Mouse (Mus musculus) MEL (cell line): ENCODE data around the gene Cend1. TPM values are rescaled to one million over a fixed set of nuclear protein-coding genes. Genes with fewer than 3 reads are reported as not detected.

Experiments used
- DNase-seq: peaks from one replicate; pipeline ENCODE4 v3.0.0; 2011; ENCODE audit warnings: low read depth, low spot score
- H3K27ac ChIP-seq: 2 replicates; pipeline ENCODE4 v1.5.1; 2012; ENCODE audit warnings: low read depth, mild to moderate bottlenecking, control low read depth, low read length, moderate library complexity; ENCODE audit not compliant: control insufficient read depth
- H3K27me3 ChIP-seq, 2 experiments: fragments of 150-350 bp in 1 of 2; sonication (generic) in 1 of 2; 2 replicates each; pipeline ENCODE4 v1.6.1; 2012; ENCODE audit warnings: low read length in 2 of 2, mild to moderate bottlenecking in 2 of 2, improper control_type of control experiment in 1 of 2, moderate library complexity in 1 of 2; ENCODE audit not compliant: insufficient read depth in 2 of 2, control insufficient read depth in 1 of 2
- H3K36me3 ChIP-seq, 2 experiments: 2 replicates each; pipeline ENCODE4 v1.6.1; 2012 to 2014; ENCODE audit warnings: low read length in 2 of 2, improper control_type of control experiment in 1 of 2, inconsistent platforms in 1 of 2, mild to moderate bottlenecking in 1 of 2; ENCODE audit not compliant: insufficient read depth in 2 of 2, control insufficient read depth in 1 of 2
- H3K4me1 ChIP-seq, 2 experiments: fragments of 150-350 bp in 1 of 2; sonication (generic) in 1 of 2; 2 replicates each; pipeline ENCODE4 v1.6.1; 2012; ENCODE audit warnings: low read length in 2 of 2, improper control_type of control experiment in 1 of 2, mild to moderate bottlenecking in 1 of 2; ENCODE audit not compliant: insufficient read depth in 2 of 2, control insufficient read depth in 1 of 2
- H3K4me3 ChIP-seq, 2 experiments: fragments of 150-350 bp in 1 of 2; sonication (generic) in 1 of 2; 2 replicates each; pipeline ENCODE4 v1.5.1; 2012; ENCODE audit warnings: low read depth in 2 of 2, low read length in 2 of 2, mild to moderate bottlenecking in 2 of 2, moderate library complexity in 2 of 2, control low read depth in 1 of 2, improper control_type of control experiment in 1 of 2; ENCODE audit not compliant: control insufficient read depth in 1 of 2, insufficient read depth in 1 of 2
- H3K79me2 ChIP-seq: 2 replicates; pipeline ENCODE4 v1.6.1; 2012; ENCODE audit warnings: mild to moderate bottlenecking, low read length, moderate library complexity; ENCODE audit not compliant: control insufficient read depth, poor library complexity, insufficient read depth
- H3K9ac ChIP-seq: 2 replicates; pipeline ENCODE4 v1.6.1; 2012; ENCODE audit warnings: low read depth, mild to moderate bottlenecking, control low read depth, low read length, moderate library complexity; ENCODE audit not compliant: control insufficient read depth, poor library complexity, severe bottlenecking
- H3K9me3 ChIP-seq: fragments of 150-350 bp; sonication (generic); replicated peaks from 2 replicates; pipeline ENCODE4 v1.6.1; 2012; ENCODE audit warnings: mild to moderate bottlenecking, low read length, improper control_type of control experiment, moderate library complexity; ENCODE audit not compliant: insufficient read depth
- BHLHE40 ChIP-seq: IDR thresholded peaks from 2 replicates; pipeline ENCODE4 v1.6.1; 2012; ENCODE audit warnings: low read depth, mild to moderate bottlenecking, inconsistent platforms, low read length, improper control_type of control experiment, borderline replicate concordance
- CHD1 ChIP-seq: IDR thresholded peaks from 2 replicates; pipeline ENCODE4 v1.6.1; 2012; ENCODE audit warnings: low read depth, mild to moderate bottlenecking, inconsistent platforms, low read length, improper control_type of control experiment
- CTCF ChIP-seq, 3 experiments: IDR thresholded peaks in 2 of 3; conservative IDR thresholded peaks in 1 of 3; 2 replicates each; pipeline ENCODE4 v1.5.1; 2011 to 2012; ENCODE audit warnings: low read length in 3 of 3, low read depth in 2 of 3, mild to moderate bottlenecking in 2 of 3, improper control_type of control experiment in 1 of 3, inconsistent platforms in 1 of 3, mixed read lengths in 1 of 3, moderate library complexity in 1 of 3; ENCODE audit not compliant: control insufficient read depth in 1 of 3, insufficient read depth in 1 of 3, poor library complexity in 1 of 3, severe bottlenecking in 1 of 3
- E2F4 ChIP-seq: IDR thresholded peaks from 2 replicates; pipeline ENCODE4 v1.6.1; 2011; ENCODE audit warnings: low read depth, low read length, improper control_type of control experiment, borderline replicate concordance
- ELF1 ChIP-seq: IDR thresholded peaks from 2 replicates; pipeline ENCODE4 v1.6.1; 2014; ENCODE audit warnings: low read depth, mild to moderate bottlenecking, inconsistent platforms, low read length, improper control_type of control experiment, moderate library complexity
- EP300 ChIP-seq, 2 experiments: IDR thresholded peaks; 2 replicates each; pipeline ENCODE4 v1.6.1; 2011; ENCODE audit warnings: improper control_type of control experiment in 2 of 2, low read length in 2 of 2, low read depth in 1 of 2, mild to moderate bottlenecking in 1 of 2
- GABPA ChIP-seq: IDR thresholded peaks from 2 replicates; pipeline ENCODE4 v1.6.1; 2012; ENCODE audit warnings: low read depth, mild to moderate bottlenecking, inconsistent platforms, low read length, improper control_type of control experiment, moderate library complexity
- HCFC1 ChIP-seq: IDR thresholded peaks from 2 replicates; pipeline ENCODE4 v1.6.1; 2012; ENCODE audit warnings: low read depth, mild to moderate bottlenecking, inconsistent platforms, low read length, improper control_type of control experiment, moderate library complexity
- KAT2A ChIP-seq: conservative IDR thresholded peaks from 2 replicates; pipeline ENCODE4 v1.6.1; 2012; ENCODE audit warnings: low read depth, low read length, improper control_type of control experiment, inconsistent platforms
- MAFK ChIP-seq: IDR thresholded peaks from 2 replicates; pipeline ENCODE4 v1.6.1; 2011; ENCODE audit warnings: low read depth, mild to moderate bottlenecking, low read length, improper control_type of control experiment, borderline replicate concordance
- MAX ChIP-seq: IDR thresholded peaks from 2 replicates; pipeline ENCODE4 v1.6.1; 2011; ENCODE audit warnings: low read length, improper control_type of control experiment
- MAZ ChIP-seq: IDR thresholded peaks from 2 replicates; pipeline ENCODE4 v1.6.1; 2012; ENCODE audit warnings: low read depth, mild to moderate bottlenecking, inconsistent platforms, low read length, improper control_type of control experiment
- MEF2A ChIP-seq: IDR thresholded peaks from 2 replicates; pipeline ENCODE4 v1.6.1; 2014; ENCODE audit warnings: low read depth, mild to moderate bottlenecking, inconsistent platforms, low read length, improper control_type of control experiment; ENCODE audit not compliant: poor library complexity, insufficient replicate concordance, severe bottlenecking; ENCODE audit errors: extremely low read depth
- MYC ChIP-seq: IDR thresholded peaks from 2 replicates; pipeline ENCODE4 v1.6.1; 2011; ENCODE audit warnings: low read depth, mild to moderate bottlenecking, low read length, improper control_type of control experiment, moderate library complexity
- NELFE ChIP-seq: IDR thresholded peaks from 2 replicates; pipeline ENCODE4 v1.6.1; 2011; ENCODE audit warnings: low read depth, low read length, improper control_type of control experiment
- NRF1 ChIP-seq: IDR thresholded peaks from 2 replicates; pipeline ENCODE4 v1.6.1; 2014; ENCODE audit warnings: low read depth, mild to moderate bottlenecking, inconsistent platforms, low read length, improper control_type of control experiment, moderate library complexity; ENCODE audit not compliant: poor library complexity, insufficient read depth, severe bottlenecking
- POLR2A ChIP-seq, 2 experiments: IDR thresholded peaks; 2 replicates each; pipeline ENCODE4 v1.6.1; 2011 to 2012; ENCODE audit warnings: low read length in 2 of 2, mild to moderate bottlenecking in 2 of 2, control low read depth in 1 of 2, improper control_type of control experiment in 1 of 2, low read depth in 1 of 2, moderate library complexity in 1 of 2; ENCODE audit not compliant: control insufficient read depth in 1 of 2, insufficient read depth in 1 of 2, poor library complexity in 1 of 2
- POLR2AphosphoS2 ChIP-seq: IDR thresholded peaks from 2 replicates; pipeline ENCODE4 v1.6.1; 2011; ENCODE audit warnings: low read length, improper control_type of control experiment
- POLR2AphosphoS5 ChIP-seq: IDR thresholded peaks from 2 replicates; pipeline ENCODE4 v1.6.1; 2012; ENCODE audit warnings: low read depth, borderline replicate concordance, mild to moderate bottlenecking, inconsistent platforms, low read length, moderate library complexity, mixed read lengths
- RAD21 ChIP-seq: IDR thresholded peaks from 2 replicates; pipeline ENCODE4 v1.6.1; 2011; ENCODE audit warnings: mild to moderate bottlenecking, low read depth, low read length, improper control_type of control experiment
- RCOR1 ChIP-seq: IDR thresholded peaks from 2 replicates; pipeline ENCODE4 v1.6.1; 2012; ENCODE audit warnings: low read depth, mild to moderate bottlenecking, inconsistent platforms, low read length, improper control_type of control experiment
- SIN3A ChIP-seq: IDR thresholded peaks from 2 replicates; pipeline ENCODE4 v1.6.1; 2012; ENCODE audit warnings: low read length, improper control_type of control experiment, inconsistent platforms
- TBP ChIP-seq: IDR thresholded peaks from 2 replicates; pipeline ENCODE4 v1.8.0; 2011; ENCODE audit warnings: low read depth, low read length, improper control_type of control experiment
- USF1 ChIP-seq: IDR thresholded peaks from 2 replicates; pipeline ENCODE4 v1.6.1; 2014; ENCODE audit warnings: low read depth, mild to moderate bottlenecking, inconsistent platforms, low read length, improper control_type of control experiment, moderate library complexity
- USF2 ChIP-seq, 2 experiments: IDR thresholded peaks; 2 replicates each; pipeline ENCODE4 v1.6.1; 2011 to 2012; ENCODE audit warnings: improper control_type of control experiment in 2 of 2, low read length in 2 of 2, borderline replicate concordance in 1 of 2, inconsistent platforms in 1 of 2, low read depth in 1 of 2, mild to moderate bottlenecking in 1 of 2; ENCODE audit not compliant: insufficient read depth in 1 of 2
- ZKSCAN1 ChIP-seq: IDR thresholded peaks from 2 replicates; pipeline ENCODE4 v1.6.1; 2012; ENCODE audit warnings: low read depth, mild to moderate bottlenecking, inconsistent platforms, low read length, improper control_type of control experiment, moderate library complexity
- polyA plus RNA-seq, 2 experiments: library from polyadenylated mRNA; stranded (reverse) in 1 of 2; unstranded in 1 of 2; fragments of >175 nt in 1 of 2; fragments of >200 nt in 1 of 2; gene quantifications; 2 replicates each; pipeline versions ENCODE4 v1.2.1 to v1.2.4; 2012; ENCODE audit warnings: low replicate concordance in 2 of 2, low read depth in 1 of 2; ENCODE audit not compliant: insufficient read length in 2 of 2, insufficient read depth in 1 of 2, missing spikeins in 1 of 2
- total RNA-seq: library from RNA; depleted of rRNA; stranded (reverse); fragments of 300-350 nt; gene quantifications from 2 replicates; pipeline ENCODE4 v1.2.3, GENCODE M21; 2012

Gene Cend1
- total and polyA plus RNA-seq, 3 experiments = not detected

DNA sequence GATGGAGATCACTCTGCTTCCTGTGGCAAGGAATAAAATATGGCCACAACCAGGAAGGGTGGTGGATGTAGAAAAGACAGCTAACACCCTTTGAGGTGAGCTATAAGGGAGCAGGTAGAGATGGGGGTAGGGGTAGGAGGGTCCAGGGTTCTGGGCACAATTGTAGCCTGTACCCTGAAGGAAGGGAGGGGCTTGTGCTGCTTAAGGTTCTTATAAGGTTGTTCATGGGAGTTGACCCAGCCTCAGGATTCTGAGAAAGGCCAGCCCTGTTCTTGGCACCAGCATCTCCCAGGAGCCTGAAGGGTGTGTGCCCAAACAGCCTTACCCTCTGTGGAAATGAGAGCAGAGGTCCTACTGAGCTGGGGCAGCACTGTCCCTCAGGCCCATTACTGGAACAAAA lies 22.6 kb upstream of the Cend1 start:
- Histone ChIP-seq H3K27me3 (no peaks in the 10 kb centered on the region), H3K79me2 (peaks cover 25% of the 10 kb centered on the region), H3K9ac (no peak overlapping the region), H3K27ac (no peak overlapping the region), H3K4me1 (peaks cover 0 to 26% of the 10 kb centered on the region in 2 experiments; a peak in 2 of 4 replicates), H3K4me3 (no peak overlapping the region), H3K9me3 (no peaks in the 10 kb centered on the region), H3K36me3 (peaks cover 15 to 19% of the 10 kb centered on the region in 2 experiments)
- peak; percentile 61 for DNase-seq
- TF ChIP-seq MAFK (no peak), POLR2AphosphoS5 (no peak), KAT2A (no peak), NELFE (no peak), MYC (no peak), RCOR1 (peak; percentile 12; the same call in 1 of the 2 replicates), RAD21 (no peak), CHD1 (no peak), MAZ (no peak), POLR2AphosphoS2 (peak; percentile 82; the same call in 1 of the 2 replicates), MAX (no peak), POLR2A (IDR thresholded peaks at IDR 0.05; ENCODE audit: control insufficient read depth in 1 of 2, insufficient read depth in 1 of 2, low read depth in 1 of 2, low read length in 2 of 2, poor library complexity in 1 of 2) (peak; percentile 47 to 73; a peak in 3 of 4 replicates), HCFC1 (no peak)

DNA sequence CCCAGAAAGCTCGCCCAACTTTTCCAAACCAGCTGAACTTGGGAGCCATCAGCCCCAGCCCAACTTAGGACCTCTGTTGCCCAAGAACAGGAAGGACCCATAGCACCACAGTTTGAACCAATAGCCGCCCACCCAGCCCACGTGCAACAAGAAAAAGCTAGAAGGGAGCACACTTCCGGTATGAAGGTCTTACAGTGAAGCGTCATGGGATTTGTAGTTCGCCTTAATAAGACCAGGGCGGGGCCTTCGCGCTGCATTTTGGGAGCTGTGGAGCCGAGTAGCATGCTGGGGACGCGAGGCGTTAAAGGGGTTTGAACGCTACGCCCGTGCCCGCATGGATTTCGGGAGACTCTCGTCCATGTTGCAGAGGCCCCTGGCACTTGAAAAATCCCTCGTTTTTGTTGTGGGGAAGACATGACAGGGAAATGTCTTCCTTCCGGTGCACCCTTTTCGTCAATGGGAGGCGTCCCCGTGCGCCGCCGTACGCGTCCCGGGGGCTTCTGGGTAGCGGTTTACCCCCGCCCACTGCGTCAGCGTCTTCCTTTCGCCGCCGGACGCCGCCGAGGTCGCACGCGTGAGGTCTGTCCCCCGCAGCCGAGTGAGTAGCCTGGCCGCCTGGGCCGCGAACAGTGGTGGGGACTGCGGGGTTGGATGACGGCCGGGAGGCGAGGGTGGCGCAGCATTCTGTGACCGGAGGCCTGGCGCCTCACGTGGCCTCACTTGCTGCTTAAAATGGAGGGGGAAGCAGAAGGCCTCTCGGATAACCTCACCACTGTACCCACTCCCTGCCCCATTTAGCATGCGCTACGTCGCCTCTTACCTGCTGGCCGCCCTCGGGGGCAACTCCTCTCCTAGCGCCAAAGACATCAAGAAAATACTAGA lies 18.1 kb upstream of the Cend1 start, which contains the start of gene Rplp2:
Rplp2 (plus strand) TSS at position 261 of the 882 bp plus-strand sequence.
- Histone ChIP-seq H3K9me3 (no peaks in the 10 kb centered on the region), H3K36me3 (peaks cover 15 to 32% of the 10 kb centered on the region in 2 experiments), H3K9ac (peak within 1 kb of the TSS; percentile 92), H3K79me2 (peaks cover 40% of the 10 kb centered on the region), H3K4me3 (peak within 1 kb of the TSS; percentile 72 to 87), H3K27ac (peak within 1 kb of the TSS; percentile 92), H3K27me3 (no peaks in the 10 kb centered on the region), H3K4me1 (peaks cover 0 to 36% of the 10 kb centered on the region in 2 experiments; a peak in 2 of 4 replicates)
- peak; percentile 98 for DNase-seq
- TF ChIP-seq E2F4 (no peak), HCFC1 (peak; percentile 94), TBP (peak; percentile 87; the same call in 1 of the 2 replicates), MAZ (peak; percentile 21; the same call in 1 of the 2 replicates), MAX (peak; percentile 98), RAD21 (no peak), USF1 (peak; percentile 85), MEF2A (no peak), CHD1 (0 out of 2 replicates have a peak, but pooled peaks have one; percentile 63), GABPA (no peak), NRF1 (peak; percentile 50; the same call in 1 of the 2 replicates), MAFK (no peak), USF2 (IDR thresholded peaks at IDR 0.05; ENCODE audit: borderline replicate concordance in 1 of 2, insufficient read depth in 1 of 2, low read depth in 1 of 2, low read length in 2 of 2) (no peak), NELFE (peak; percentile 84), RCOR1 (no peak), BHLHE40 (no peak; the same call in 1 of the 2 replicates), EP300 (IDR thresholded peaks at IDR 0.05; ENCODE audit: low read depth in 1 of 2, low read length in 2 of 2) (no peak), POLR2AphosphoS5 (0 out of 2 replicates have a peak, but pooled peaks have one; percentile 17), CTCF (IDR thresholded peaks at IDR 0.05 in 2 of 3, conservative IDR thresholded peaks at IDR 0.05 in 1 of 3; ENCODE audit: control insufficient read depth in 1 of 3, insufficient read depth in 1 of 3, low read depth in 2 of 3, low read length in 3 of 3, poor library complexity in 1 of 3, severe bottlenecking in 1 of 3) (0 out of 6 replicates have a peak, but pooled peaks of 1 of the 3 experiments have one; percentile 7), ZKSCAN1 (no peak), ELF1 (peak; percentile 94), SIN3A (peak; percentile 93)
